Mouse (Mus musculus) liver, postnatal 0 days (tissue): Measurements from ENCODE around the gene Rex1bd.

Experiments
- CTCF ChIP-seq: sonication (generic); IDR thresholded peaks from 2 replicates; pipeline ENCODE4 v1.5.1; 2016; ENCODE audit warnings: antibody characterized with exemption, low read depth
- EP300 ChIP-seq: IDR thresholded peaks from 2 replicates; pipeline ENCODE4 v1.6.1; 2016; ENCODE audit warnings: antibody characterized with exemption, low read depth, mild to moderate bottlenecking

- TF ChIP-seq EP300 (no peak), CTCF (no peak)
These were observed 739 bp downstream of the Rex1bd start for GRCm38 (mm10) chr8:70505698-70506327.
